Mouse (Mus musculus): ENCODE measurements around the gene Irs1. TPM values are rescaled to one million over a fixed set of nuclear protein-coding genes. Genes with fewer than 3 reads are reported as not detected.

Irs1 gene
- total RNA-seq, 2 experiments from 2014 or later: 29.7 to 41.2 TPM

DNA sequence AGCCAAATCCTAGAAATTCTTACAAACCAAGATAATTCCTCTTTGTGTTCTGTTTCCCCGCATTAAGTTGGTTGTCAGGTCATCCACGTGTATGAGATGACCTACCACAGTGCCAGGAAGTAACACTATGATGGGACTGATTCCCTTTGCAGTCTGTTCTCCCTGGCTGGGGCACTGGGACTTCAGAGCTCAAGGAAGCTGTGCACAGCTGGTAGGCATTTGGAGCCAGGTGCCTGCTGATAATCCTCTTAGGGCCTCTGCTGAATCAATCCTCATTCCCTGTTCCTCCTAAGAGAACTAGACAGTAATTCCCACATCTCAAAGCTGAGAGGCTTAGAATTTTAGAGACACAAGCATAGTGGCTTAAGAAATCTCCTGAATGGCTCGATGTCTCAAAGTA lies 99.6 kb downstream of the Irs1 start:
- DNase-seq: no peak
- intact Hi-C loops (cut with DNase I): loop anchor here (10.0 kb wide), 1 partner anchor 427 kb away; no protein-coding TSS in a partner anchor

DNA sequence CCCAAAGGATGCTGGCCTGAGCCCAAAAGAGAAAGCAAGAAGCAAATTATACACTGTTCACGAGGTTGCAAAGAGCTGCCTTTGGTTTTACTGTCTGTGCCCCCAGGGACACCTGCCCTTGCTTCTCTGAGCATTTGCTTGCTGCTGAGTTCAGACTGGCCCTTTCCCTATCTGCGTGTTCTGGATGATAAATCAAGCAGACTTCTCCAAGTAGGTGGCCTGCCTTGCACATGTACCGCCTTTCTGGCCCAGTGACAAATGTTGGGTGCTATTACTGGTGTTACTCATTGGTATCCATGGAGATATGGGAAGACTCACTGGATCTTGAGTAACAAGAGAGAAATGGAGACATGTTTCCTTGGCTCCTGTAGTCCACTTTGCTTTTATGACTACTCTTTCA lies 101.7 kb downstream of the Irs1 start:
- intact Hi-C loops (cut with DNase I): no loop called here
- DNase-seq: peak in 1 of 2 experiments; percentile 35

DNA sequence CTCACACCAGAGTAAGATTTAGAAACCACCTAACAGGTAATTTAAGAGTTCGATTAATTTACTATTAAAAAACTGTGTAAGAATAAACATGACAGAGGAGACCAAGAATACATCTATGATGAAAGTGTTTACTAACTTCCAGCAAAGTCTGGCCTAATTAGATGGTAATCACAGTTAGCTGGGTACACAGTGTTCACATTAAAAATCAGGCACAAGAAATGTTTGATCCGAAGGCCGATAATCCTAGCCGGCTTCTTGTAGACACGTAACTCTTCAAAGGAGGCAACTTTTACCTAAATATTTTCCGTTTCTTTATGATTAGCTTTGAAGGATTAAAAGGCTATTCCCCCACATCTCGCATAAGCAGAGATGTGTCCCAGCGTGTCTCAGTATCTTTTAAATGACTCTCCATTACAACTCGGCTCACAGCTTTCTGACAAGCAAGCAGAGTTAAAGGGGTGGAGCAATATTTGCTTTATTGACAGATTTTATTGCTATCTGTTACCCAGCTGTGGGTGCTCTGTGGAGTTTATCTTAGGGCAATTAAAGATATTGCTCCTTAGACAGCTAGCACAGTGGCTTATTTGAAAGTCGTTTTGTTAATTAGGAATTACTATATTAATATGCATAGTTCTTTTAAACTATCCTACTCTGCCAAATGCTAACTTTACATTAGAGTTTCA lies 102.5 kb downstream of the Irs1 start:
- DNase-seq: no peak
- intact Hi-C loops (cut with DNase I): no loop called here

DNA sequence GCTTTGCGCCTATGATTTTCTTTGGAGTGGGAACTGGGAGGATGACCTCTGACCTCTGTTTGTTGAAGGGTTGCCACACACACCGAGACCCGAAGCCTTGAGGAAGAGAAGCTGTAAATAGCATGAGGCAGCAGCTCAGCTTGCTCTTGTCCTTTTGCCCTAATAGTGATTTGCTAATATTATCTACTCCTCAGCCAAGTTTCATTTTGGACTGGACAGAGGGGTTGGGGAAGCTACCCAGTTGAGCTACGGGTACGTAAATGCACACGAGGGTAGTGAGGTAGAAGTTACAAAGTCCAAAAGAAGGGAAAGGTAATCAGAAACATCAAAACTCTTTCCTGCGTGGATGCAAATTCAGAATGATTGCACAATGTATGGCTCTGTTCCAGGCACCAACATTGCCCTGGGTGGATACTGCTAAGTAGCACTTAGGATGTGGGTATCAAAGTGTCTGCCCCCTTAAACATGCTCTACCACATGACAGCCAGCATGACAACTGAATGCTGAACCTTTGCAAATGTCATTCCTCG lies 107.2 kb downstream of the Irs1 start:
- no peak for DNase-seq
- intact Hi-C loops (cut with DNase I): loop anchor here (5.0 kb wide), 1 partner anchor 47 kb away; no protein-coding TSS in a partner anchor

Other genes starting within 250 kb of the Irs1 start
- not detected for gene Gm9747, start 58.3 kb downstream of the Irs1 start, total RNA-seq (2021)
- 10 to 100 TPM; 10.7 to 11.6 TPM for gene Rhbdd1, start 25.0 kb upstream of the Irs1 start, total RNA-seq (2021)